Mouse (Mus musculus) neural tube, embryonic 11.5 days (tissue): ENCODE results near the gene Rara. TPM values are rescaled to one million over a fixed set of nuclear protein-coding genes. Genes with fewer than 3 reads are reported as not detected.

Experiments
- ATAC-seq: fragments of 200-750 bp; cut with Nextera tagmentation; 2 replicates; pipeline ENCODE4 v1.8.0; 2017; ENCODE audit warnings: moderate number of reproducible peaks, mild to moderate bottlenecking, moderate TSS enrichment, moderate library complexity; ENCODE audit not compliant: insufficient read depth, low FRiP score, low TSS enrichment
- DNase-seq: peaks from one replicate; pipeline ENCODE4 v3.0.0-alpha.2; 2015; ENCODE audit warnings: low spot score
- H3K27ac ChIP-seq: fragments of 300-500 bp; sonication (generic); 2 replicates; pipeline ENCODE4 v1.5.1; 2014; ENCODE audit warnings: low read depth, mild to moderate bottlenecking, low read length
- H3K27me3 ChIP-seq: fragments of 300-500 bp; sonication (generic); 2 replicates; pipeline ENCODE4 v1.6.1; 2014; ENCODE audit warnings: mild to moderate bottlenecking, low read length, mixed read lengths; ENCODE audit not compliant: control insufficient read depth, insufficient read depth
- H3K36me3 ChIP-seq: fragments of 300-500 bp; sonication (generic); 2 replicates; pipeline ENCODE4 v1.6.1; 2014; ENCODE audit warnings: mild to moderate bottlenecking, low read length, moderate library complexity, mixed read lengths; ENCODE audit not compliant: control insufficient read depth, insufficient read depth
- H3K4me1 ChIP-seq: fragments of 300-500 bp; sonication (generic); 2 replicates; pipeline ENCODE4 v1.6.1; 2014; ENCODE audit warnings: low read length, mixed read lengths; ENCODE audit not compliant: control insufficient read depth, insufficient read depth
- H3K4me2 ChIP-seq: fragments of 300-500 bp; sonication (generic); 2 replicates; pipeline ENCODE4 v1.6.1; 2014; ENCODE audit warnings: low read depth, mild to moderate bottlenecking, moderate library complexity
- H3K4me3 ChIP-seq: fragments of 300-500 bp; sonication (generic); 2 replicates; pipeline ENCODE4 v1.5.1; 2014; ENCODE audit warnings: low read depth, low read length
- H3K9ac ChIP-seq: fragments of 300-500 bp; sonication (generic); 2 replicates; pipeline ENCODE4 v1.6.1; 2014; ENCODE audit warnings: mild to moderate bottlenecking, low read length
- H3K9me3 ChIP-seq: fragments of 300-500 bp; sonication (generic); 2 replicates; pipeline ENCODE4 v1.6.1; 2016; ENCODE audit warnings: low read length; ENCODE audit not compliant: control insufficient read depth
- WGBS: fragments of 180-500 bp; shearing (Covaris S2); extraction: QIAGEN DNeasy Blood & Tissue Kit; methylation state at CpG from one replicate; pipeline ENCODE4 v1.1.7; 2014; 5-methylcytosine and 5-hydroxymethylcytosine counted together
- polyA plus RNA-seq: library from polyadenylated mRNA; unstranded; fragments of >200 nt; fragmentation: Nextera tagmentation; extraction: Ambion mirVana; gene quantifications from 2 replicates; pipeline ENCODE4 v1.2.1, GENCODE M21; 2014

Gene Rara
- polyA plus RNA-seq, result 73.2 and 75.1 TPM in 2 replicates

- DNase-seq (peak; percentile 47), ATAC-seq (no peak)
- Histone ChIP-seq H3K9me3 (no peaks in the 10 kb centered on the region), H3K36me3 (no peaks in the 10 kb centered on the region), H3K4me2 (peak within 1 kb of the TSS; percentile 88), H3K4me3 (peak within 1 kb of the TSS; percentile 59), H3K9ac (peak within 1 kb of the TSS; percentile 76), H3K4me1 (peaks cover 75% of the 10 kb centered on the region), H3K27ac (no peak within 1 kb of the TSS), H3K27me3 (no peaks in the 10 kb centered on the region)
- WGBS, result 9% methylated on average over 21 of the region's 21 CpGs
Measured at GRCm38 (mm10) chr11:98927438-98928076, at the start of gene Rara. Rara (plus strand) TSS chr11:98927818.

GRCm38 (mm10) chr11:98887703-98888102, 39.9 kb upstream of the Rara start:
- Histone ChIP-seq H3K4me3 (no peak overlapping the region), H3K4me1 (no peaks in the 10 kb centered on the region), H3K9ac (no peak overlapping the region), H3K36me3 (peaks cover 10% of the 10 kb centered on the region), H3K27ac (no peak overlapping the region), H3K27me3 (no peaks in the 10 kb centered on the region), H3K4me2 (no peak overlapping the region), H3K9me3 (no peaks in the 10 kb centered on the region)
- ATAC-seq (no peak), DNase-seq (no peak)
- WGBS, result 99% methylated on average over 3 of the region's 3 CpGs

- Histone ChIP-seq H3K27me3 (no peaks in the 10 kb centered on the region), H3K4me3 (no peak overlapping the region), H3K27ac (no peak overlapping the region), H3K36me3 (peaks cover 19% of the 10 kb centered on the region), H3K4me1 (no peaks in the 10 kb centered on the region), H3K4me2 (no peak overlapping the region), H3K9ac (no peak overlapping the region), H3K9me3 (no peaks in the 10 kb centered on the region)
- no peak for DNase-seq
- 98% methylated on average over 4 of the region's 4 CpGs for WGBS
- no peak for ATAC-seq
Measured at GRCm38 (mm10) chr11:98889077-98889476, 38.5 kb upstream of the Rara start.

GRCm38 (mm10) chr11:98889977-98890376, 37.6 kb upstream of the Rara start:
- DNase-seq (no peak), ATAC-seq (no peak)
- Histone ChIP-seq H3K4me1 (no peaks in the 10 kb centered on the region), H3K4me3 (no peak overlapping the region), H3K4me2 (no peak overlapping the region), H3K27ac (no peak overlapping the region), H3K9ac (no peak overlapping the region), H3K9me3 (no peaks in the 10 kb centered on the region), H3K27me3 (no peaks in the 10 kb centered on the region), H3K36me3 (peaks cover 20% of the 10 kb centered on the region)
- WGBS, result 91% methylated on average over 5 of the region's 5 CpGs

- H3K27me3 ChIP-seq, result no peaks in the 10 kb centered on the region
- H3K9ac ChIP-seq, result no peak overlapping the region
- no peak overlapping the region for H3K27ac ChIP-seq
- no peak overlapping the region for H3K4me2 ChIP-seq
- no peaks in the 10 kb centered on the region for H3K4me1 ChIP-seq
- H3K9me3 ChIP-seq, result no peaks in the 10 kb centered on the region
- H3K36me3 ChIP-seq, result peaks cover 20% of the 10 kb centered on the region
- 47% methylated on average over 5 of the region's 5 CpGs for WGBS
- DNase-seq, result no peak
- ATAC-seq, result no peak
- no peak overlapping the region for H3K4me3 ChIP-seq
Measured at GRCm38 (mm10) chr11:98892426-98892825, 35.2 kb upstream of the Rara start.

- no peak overlapping the region for H3K9ac ChIP-seq
- H3K27ac ChIP-seq, result no peak overlapping the region
- ATAC-seq (no peak), DNase-seq (no peak)
- WGBS, result 85% methylated on average over 12 of the region's 12 CpGs
- H3K9me3 ChIP-seq, result no peaks in the 10 kb centered on the region
- no peaks in the 10 kb centered on the region for H3K27me3 ChIP-seq
- no peak overlapping the region for H3K4me3 ChIP-seq
- peaks cover 10% of the 10 kb centered on the region for H3K4me1 ChIP-seq
- no peak overlapping the region for H3K4me2 ChIP-seq
- H3K36me3 ChIP-seq, result peaks cover 15% of the 10 kb centered on the region
Measured at GRCm38 (mm10) chr11:98900529-98901125, 27.0 kb upstream of the Rara start.

- WGBS, result 4% methylated on average over 10 of the region's 10 CpGs
- H3K4me2 ChIP-seq, result no peak overlapping the region
- DNase-seq, result peak; percentile 34
Measured at GRCm38 (mm10) chr11:98902621-98903245, 24.9 kb upstream of the Rara start.

GRCm38 (mm10) chr11:98904577-98904976, 23.0 kb upstream of the Rara start:
- Histone ChIP-seq H3K9me3 (no peaks in the 10 kb centered on the region), H3K36me3 (peaks cover 6% of the 10 kb centered on the region), H3K27ac (no peak overlapping the region), H3K4me3 (no peak overlapping the region), H3K27me3 (no peaks in the 10 kb centered on the region), H3K9ac (no peak overlapping the region), H3K4me1 (peaks cover 13% of the 10 kb centered on the region), H3K4me2 (no peak overlapping the region)
- DNase-seq, result no peak
- ATAC-seq, result no peak
- 79% methylated on average over 2 of the region's 2 CpGs for WGBS

More at GRCm38 (mm10) chr11:98902621-98903245, 24.9 kb upstream of the Rara start:
- Histone ChIP-seq H3K4me1 (peaks cover 10% of the 10 kb centered on the region), H3K4me3 (no peak overlapping the region), H3K27ac (no peak overlapping the region), H3K27me3 (no peaks in the 10 kb centered on the region), H3K9me3 (no peaks in the 10 kb centered on the region), H3K9ac (peak overlapping the region; percentile 5; the same call in 1 of the 2 replicates), H3K36me3 (peaks cover 11% of the 10 kb centered on the region)
- ATAC-seq, result no peak
